Mouse (Mus musculus) spleen, adult 2 months (tissue): ENCODE data around the gene Wipf1. TPM values are rescaled to one million over a fixed set of nuclear protein-coding genes. Genes with fewer than 3 reads are reported as not detected.
A peak's percentile ranks its signal among the peaks of the same experiment; 100 is the strongest.
"Not testable (repeated sequence)": the region's sequence is repeated elsewhere in the genome, so short reads cannot be mapped to it uniquely, and the experiment has no call there.

Experiments
- DNase-seq, 2 experiments: peaks; one replicate each; pipeline versions ENCODE4 v3.0.0 to v3.0.0-alpha.2; 2012 to 2021; ENCODE audit warnings: low spot score in 2 of 2, low read depth in 1 of 2
- H3K27ac ChIP-seq: fragments of 200-500 bp; 2 replicates; pipeline ENCODE4 v1.5.1; 2012; ENCODE audit warnings: low read length, inconsistent platforms; ENCODE audit not compliant: insufficient read depth
- H3K27me3 ChIP-seq: fragments of 200-500 bp; 2 replicates; pipeline ENCODE4 v1.6.1; 2012; ENCODE audit warnings: mild to moderate bottlenecking, moderate library complexity, low read length, inconsistent platforms; ENCODE audit not compliant: control insufficient read depth, insufficient read depth
- H3K36me3 ChIP-seq: fragments of 200-500 bp; 2 replicates; pipeline ENCODE4 v1.6.1; 2012; ENCODE audit warnings: mild to moderate bottlenecking, low read length, inconsistent platforms; ENCODE audit not compliant: control insufficient read depth, insufficient read depth
- H3K4me1 ChIP-seq: fragments of 200-500 bp; 2 replicates; pipeline ENCODE4 v1.6.1; 2011; ENCODE audit warnings: inconsistent platforms; ENCODE audit not compliant: control insufficient read depth, insufficient read depth, insufficient read length
- H3K4me3 ChIP-seq: fragments of 200-500 bp; 2 replicates; pipeline ENCODE4 v1.5.1; 2011; ENCODE audit warnings: mild to moderate bottlenecking, inconsistent platforms; ENCODE audit not compliant: insufficient read depth, insufficient read length; ENCODE audit errors: extremely low read depth
- CTCF ChIP-seq: fragments of 200-500 bp; IDR thresholded peaks from 2 replicates; pipeline ENCODE4 v1.5.1; 2011; ENCODE audit warnings: mild to moderate bottlenecking, inconsistent platforms; ENCODE audit not compliant: insufficient read depth, insufficient read length, insufficient replicate concordance; ENCODE audit errors: extremely low read depth
- POLR2A ChIP-seq: fragments of 200-500 bp; IDR thresholded peaks from 2 replicates; pipeline ENCODE4 v1.6.1; 2011; ENCODE audit warnings: low read depth, low read length, inconsistent platforms
- WGBS: fragments of 180-500 bp; shearing (Covaris S2); methylation state at CpG from one replicate; pipeline ENCODE4 v1.1.7; 2018; 5-methylcytosine and 5-hydroxymethylcytosine counted together
- polyA plus RNA-seq: library from polyadenylated mRNA; depleted of rRNA; stranded (reverse); fragments of >200 nt; gene quantifications from 2 replicates; pipeline ENCODE4 v1.2.3, GENCODE M21; 2012

Gene Wipf1
- polyA plus RNA-seq, 1 experiment, result 58.7 TPM

GRCm38 (mm10) chr2:73512044-73512443, 17.5 kb downstream of the Wipf1 start:
- Histone ChIP-seq H3K4me1 (peaks cover 10% of the 10 kb centered on the region; the same call in 1 of the 2 replicates), H3K27me3 (no peaks in the 10 kb centered on the region), H3K4me3 (no peak overlapping the region), H3K36me3 (no peaks in the 10 kb centered on the region), H3K27ac (peak overlapping the region; percentile 76)
- DNase-seq, result peak in 1 of 2 experiments; percentile 25
- TF ChIP-seq CTCF (no peak), POLR2A (no peak)
- WGBS, result 38% methylated on average over 3 of the region's 3 CpGs

DNA sequence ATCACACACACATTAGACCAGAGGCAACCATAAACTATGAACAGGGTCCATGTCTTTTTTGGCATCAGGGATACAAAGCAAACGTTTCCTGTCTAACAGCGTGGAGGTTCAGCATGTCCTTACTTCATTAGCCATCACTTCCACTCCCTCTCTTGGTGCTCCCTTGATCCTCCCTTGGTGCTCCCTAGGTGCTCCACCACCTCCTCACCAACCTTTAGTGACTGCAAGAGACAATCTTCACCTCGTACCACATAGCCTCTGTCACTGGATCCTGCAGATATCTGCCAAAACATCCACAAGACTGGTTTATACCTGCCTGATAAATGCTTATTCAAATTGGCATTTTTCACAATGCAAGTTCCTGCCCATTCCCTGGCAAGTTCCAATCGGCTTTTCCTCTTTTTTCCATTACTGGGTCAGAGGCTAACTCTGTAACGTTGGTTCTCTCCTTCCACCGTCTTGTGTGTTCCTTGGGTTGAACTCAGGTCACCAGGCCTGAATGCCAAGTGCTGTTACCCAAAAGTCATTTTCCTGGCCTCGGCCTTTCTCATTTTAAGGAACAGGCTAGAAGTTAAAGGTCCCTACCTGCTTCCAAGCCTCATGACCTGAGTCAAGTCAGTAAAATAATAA, 18.7 kb downstream of the Wipf1 start:
- H3K36me3 ChIP-seq, result no peaks in the 10 kb centered on the region
- no peak overlapping the region for H3K4me3 ChIP-seq
- TF ChIP-seq CTCF (no peak), POLR2A (no peak)
- H3K4me1 ChIP-seq, result peaks cover 10% of the 10 kb centered on the region; the same call in 1 of the 2 replicates
- DNase-seq, result no peak
- no peak overlapping the region for H3K27ac ChIP-seq
- WGBS, result 83% methylated on average over 7 of the region's 7 CpGs
- H3K27me3 ChIP-seq, result no peaks in the 10 kb centered on the region

DNA sequence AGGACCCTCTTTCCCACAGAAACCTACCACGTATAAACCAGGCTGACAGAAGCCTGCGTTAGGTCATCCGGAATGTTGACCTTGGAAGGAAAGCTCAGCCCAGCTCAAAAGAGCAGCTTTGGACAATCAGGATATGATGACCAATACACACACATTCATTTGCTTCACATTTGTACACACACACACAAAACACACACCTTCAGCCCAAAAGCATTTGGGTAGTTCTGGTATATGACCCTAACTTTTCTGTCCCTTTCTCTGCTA, 19.6 kb downstream of the Wipf1 start:
- TF ChIP-seq POLR2A (no peak), CTCF (no peak)
- Histone ChIP-seq H3K4me3 (no peak overlapping the region), H3K27ac (peak overlapping the region; percentile 74; the same call in 1 of the 2 replicates), H3K36me3 (no peaks in the 10 kb centered on the region), H3K4me1 (peaks cover 10% of the 10 kb centered on the region; the same call in 1 of the 2 replicates), H3K27me3 (no peaks in the 10 kb centered on the region)
- 91% methylated on average over 3 of the region's 3 CpGs for WGBS
- no peak for DNase-seq

GRCm38 (mm10) chr2:73509248-73510024, 20.1 kb downstream of the Wipf1 start:
- TF ChIP-seq CTCF (no peak), POLR2A (no peak)
- H3K36me3 ChIP-seq, result no peaks in the 10 kb centered on the region
- 40% methylated on average over 15 of the region's 15 CpGs for WGBS
- no peaks in the 10 kb centered on the region for H3K27me3 ChIP-seq
- no peak overlapping the region for H3K4me3 ChIP-seq
- peak overlapping the region; percentile 74 for H3K27ac ChIP-seq
- peaks cover 10% of the 10 kb centered on the region; the same call in 1 of the 2 replicates for H3K4me1 ChIP-seq
- no peak for DNase-seq

- H3K27ac ChIP-seq, result no peak overlapping the region
- TF ChIP-seq POLR2A (no peak), CTCF (no peak)
- no peak overlapping the region for H3K4me3 ChIP-seq
- 91% methylated on average over 7 of the region's 7 CpGs for WGBS
- peaks cover 6% of the 10 kb centered on the region; the same call in 1 of the 2 replicates for H3K4me1 ChIP-seq
- no peaks in the 10 kb centered on the region for H3K36me3 ChIP-seq
- DNase-seq, result no peak
- no peaks in the 10 kb centered on the region for H3K27me3 ChIP-seq
Observed at GRCm38 (mm10) chr2:73507886-73508285, 21.6 kb downstream of the Wipf1 start.

- not testable (repeated sequence) for H3K27me3 ChIP-seq, H3K27ac ChIP-seq, H3K4me3 ChIP-seq, DNase-seq, H3K4me1 ChIP-seq, H3K36me3 ChIP-seq
- 93% methylated on average over 4 of the region's 4 CpGs for WGBS
Observed at GRCm38 (mm10) chr2:73506337-73506736, 23.2 kb downstream of the Wipf1 start.

- no peaks in the 10 kb centered on the region for H3K27me3 ChIP-seq
- 55% methylated on average over 10 of the region's 10 CpGs for WGBS
- no peak for DNase-seq
- H3K27ac ChIP-seq, result no peak overlapping the region
- no peak for TF ChIP-seq CTCF
- TF ChIP-seq POLR2A, result no peak
- H3K4me3 ChIP-seq, result no peak overlapping the region
- H3K4me1 ChIP-seq, result no peaks in the 10 kb centered on the region
- no peaks in the 10 kb centered on the region for H3K36me3 ChIP-seq
Observed at GRCm38 (mm10) chr2:73502863-73503429, 26.6 kb downstream of the Wipf1 start.
